Mouse (Mus musculus): ENCODE data around the gene Snap29. TPM values are rescaled to one million over a fixed set of nuclear protein-coding genes. Genes with fewer than 3 reads are reported as not detected.

The Snap29 gene
- polyA plus RNA-seq, 1 experiment from 2014 or later, result 24.4 TPM

Other genes with a start within 250 kb of the Snap29 start
- 294 and 296 TPM in 2 replicates for gene Ube2l3, start 203.3 kb upstream of the Snap29 start, polyA plus RNA-seq (2015; fragmentation: Nextera tagmentation; extraction: Ambion mirVana)
- gene Rimbp3, start 197.4 kb upstream of the Snap29 start, polyA plus RNA-seq (2015; fragmentation: Nextera tagmentation; extraction: Ambion mirVana), result 1.7 and 1.9 TPM in 2 replicates
- gene Hic2, start 172.4 kb upstream of the Snap29 start, polyA plus RNA-seq (2015; fragmentation: Nextera tagmentation; extraction: Ambion mirVana), result 6.1 and 7.1 TPM in 2 replicates
- gene Tmem191c, start 129.9 kb upstream of the Snap29 start, polyA plus RNA-seq (2015; fragmentation: Nextera tagmentation; extraction: Ambion mirVana), result 85.8 and 111 TPM in 2 replicates
- 4.4 and 6.0 TPM in 2 replicates for gene Serpind1, start 74.6 kb upstream of the Snap29 start, polyA plus RNA-seq (2015; fragmentation: Nextera tagmentation; extraction: Ambion mirVana)
- 58.1 and 70.6 TPM in 2 replicates for gene Pi4ka, start 328 bp downstream of the Snap29 start, polyA plus RNA-seq (2015; fragmentation: Nextera tagmentation; extraction: Ambion mirVana)
- 74.3 and 74.6 TPM in 2 replicates for gene Crkl, start 46.0 kb downstream of the Snap29 start, polyA plus RNA-seq (2015; fragmentation: Nextera tagmentation; extraction: Ambion mirVana)
- gene Aifm3, start 83.6 kb downstream of the Snap29 start, polyA plus RNA-seq (2015; fragmentation: Nextera tagmentation; extraction: Ambion mirVana), result 13.4 and 14.8 TPM in 2 replicates
- 140 and 149 TPM in 2 replicates for gene Lztr1, start 102.7 kb downstream of the Snap29 start, polyA plus RNA-seq (2015; fragmentation: Nextera tagmentation; extraction: Ambion mirVana)
- gene Thap7, start 125.2 kb downstream of the Snap29 start, polyA plus RNA-seq (2015; fragmentation: Nextera tagmentation; extraction: Ambion mirVana), result 65.1 and 65.8 TPM in 2 replicates
- 1.7 and 1.8 TPM in 2 replicates for gene Lrrc74b, start 155.3 kb downstream of the Snap29 start, polyA plus RNA-seq (2015; fragmentation: Nextera tagmentation; extraction: Ambion mirVana)
- gene P2rx6, start 155.9 kb downstream of the Snap29 start, polyA plus RNA-seq (2015; fragmentation: Nextera tagmentation; extraction: Ambion mirVana), result 3.0 and 3.2 TPM in 2 replicates
- gene Slc7a4, start 177.2 kb downstream of the Snap29 start, polyA plus RNA-seq (2015; fragmentation: Nextera tagmentation; extraction: Ambion mirVana), result 53.9 and 54.6 TPM in 2 replicates
- gene Smpd4, start 213.4 kb downstream of the Snap29 start, polyA plus RNA-seq (2015; fragmentation: Nextera tagmentation; extraction: Ambion mirVana), result 23.6 and 30.4 TPM in 2 replicates
- gene Ccdc74a, start 240.5 kb downstream of the Snap29 start, polyA plus RNA-seq (2015; fragmentation: Nextera tagmentation; extraction: Ambion mirVana), result 16.6 and 18.0 TPM in 2 replicates